ENCODE assay signal across 8 mouse cellular contexts in the genomic region with DNA sequence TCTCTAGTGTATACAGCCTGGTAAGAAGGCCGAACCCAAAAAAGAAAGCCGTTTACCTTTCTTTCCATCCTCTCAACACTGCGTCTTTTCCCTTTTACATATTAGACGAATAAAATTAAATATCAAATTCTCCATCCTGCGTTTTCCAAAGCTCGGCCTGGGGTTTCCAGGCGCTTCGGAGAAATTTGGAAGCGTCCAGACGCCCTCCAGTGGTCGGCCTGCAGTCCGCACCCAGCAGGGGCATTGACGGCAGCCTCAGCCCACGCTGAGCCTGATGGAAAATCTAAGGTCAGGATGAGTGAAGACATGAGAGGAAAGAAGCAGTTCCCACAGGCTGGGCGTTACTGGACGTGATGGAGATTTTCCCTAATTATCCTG. TPM values are rescaled to one million over a fixed set of nuclear protein-coding genes. Genes with fewer than 3 reads are reported as not detected.
A peak's percentile ranks its signal among the peaks of the same experiment; 100 is the strongest.
DNase-seq lines count a peak whose midpoint lies in the region; ATAC-seq and TF ChIP-seq lines count a peak whose summit lies in the region.

No protein-coding gene starts in this region.

- H3K36me3 ChIP-seq in heart, embryonic 12.5 days: no peaks in the 10 kb centered on the region
- no peaks in the 10 kb centered on the region for H3K36me3 ChIP-seq in kidney, embryonic 15.5 days
- H3K36me3 ChIP-seq in liver, embryonic 12.5 days: no peaks in the 10 kb centered on the region
- no peaks in the 10 kb centered on the region for H3K36me3 ChIP-seq in stomach, embryonic 15.5 days

- ATAC-seq in heart, embryonic 12.5 days (ENCODE audit: insufficient number of reproducible peaks, low FRiP score): no peak
- ATAC-seq in kidney, embryonic 15.5 days (replicated peaks; ENCODE audit: low FRiP score): no peak
- no peak for ATAC-seq in liver, embryonic 12.5 days
- no peak for ATAC-seq in stomach, embryonic 15.5 days (ENCODE audit: insufficient read depth, low FRiP score, low read depth)

- WGBS in bone marrow, adult 2 months: under 1% methylated on average over 16 of the region's 16 CpGs
- under 1% methylated on average over 16 of the region's 16 CpGs for WGBS in heart, embryonic 12.5 days
- WGBS in kidney, embryonic 15.5 days: 1% methylated on average over 16 of the region's 16 CpGs
- WGBS in liver, embryonic 12.5 days (ENCODE audit: insufficient replicate concordance): 0% methylated on average over 16 of the region's 16 CpGs
- under 1% methylated on average over 16 of the region's 16 CpGs for WGBS in stomach, embryonic 15.5 days

- no peaks in the 10 kb centered on the region for H3K4me1 ChIP-seq in bone marrow, adult 2 months (ENCODE audit: control insufficient read depth, insufficient read depth, low read length)
- no peaks in the 10 kb centered on the region; the same call in 1 of the 2 replicates for H3K4me1 ChIP-seq in heart, embryonic 12.5 days (replicated peaks)
- peaks cover 11% of the 10 kb centered on the region for H3K4me1 ChIP-seq in kidney, embryonic 15.5 days
- peaks cover 16% of the 10 kb centered on the region; the same call in 1 of the 2 replicates for H3K4me1 ChIP-seq in liver, embryonic 12.5 days
- no peaks in the 10 kb centered on the region for H3K4me1 ChIP-seq in stomach, embryonic 15.5 days

- no peaks in the 10 kb centered on the region for H3K9me3 ChIP-seq in heart, embryonic 12.5 days (replicated peaks)
- no peaks in the 10 kb centered on the region for H3K9me3 ChIP-seq in kidney, embryonic 15.5 days (replicated peaks)
- no peaks in the 10 kb centered on the region for H3K9me3 ChIP-seq in liver, embryonic 12.5 days (replicated peaks)
- no peaks in the 10 kb centered on the region for H3K9me3 ChIP-seq in stomach, embryonic 15.5 days

- H3K4me3 ChIP-seq in bone marrow, adult 2 months (replicated peaks; ENCODE audit: control insufficient read depth, low read depth, low read length): no peak overlapping the region
- H3K4me3 ChIP-seq in heart, embryonic 12.5 days: peak overlapping the region; percentile 76
- peak overlapping the region; percentile 78 for H3K4me3 ChIP-seq in kidney, embryonic 15.5 days (replicated peaks)
- peak overlapping the region; percentile 57 for H3K4me3 ChIP-seq in liver, embryonic 12.5 days
- peak overlapping the region; percentile 73 for H3K4me3 ChIP-seq in stomach, embryonic 15.5 days (replicated peaks)

- H3K4me2 ChIP-seq in heart, embryonic 12.5 days: peak overlapping the region; percentile 95
- peak overlapping the region; percentile 97 for H3K4me2 ChIP-seq in kidney, embryonic 15.5 days
- H3K4me2 ChIP-seq in liver, embryonic 12.5 days: peak overlapping the region; percentile 69
- H3K4me2 ChIP-seq in stomach, embryonic 15.5 days: peak overlapping the region; percentile 78

- TF ChIP-seq POLR2A in bone marrow, adult 2 months (IDR thresholded peaks at IDR 0.05; ENCODE audit: borderline replicate concordance, control insufficient read depth, low read depth, low read length): no peak

- DNase-seq in 3T3-L1 (ENCODE audit: low read depth, low spot score): peak; percentile 91
- DNase-seq in fibroblast of lung, adult 2 months (ENCODE audit: low read depth): peak; percentile 51
- peak; percentile 54 for DNase-seq in naive thymus-derived CD4-positive, alpha-beta T cell, adult 2 months (ENCODE audit: low read depth)

- H3K27me3 ChIP-seq in heart, embryonic 12.5 days (replicated peaks): no peaks in the 10 kb centered on the region
- no peaks in the 10 kb centered on the region for H3K27me3 ChIP-seq in kidney, embryonic 15.5 days
- H3K27me3 ChIP-seq in liver, embryonic 12.5 days (replicated peaks): peaks cover 60% of the 10 kb centered on the region
- no peaks in the 10 kb centered on the region for H3K27me3 ChIP-seq in stomach, embryonic 15.5 days (replicated peaks)

- TF ChIP-seq CTCF in bone marrow, adult 2 months (IDR thresholded peaks at IDR 0.05; ENCODE audit: control insufficient read depth, insufficient read depth, low read length): peak; percentile 63

- H3K27ac ChIP-seq in bone marrow, adult 2 months (ENCODE audit: control insufficient read depth, insufficient read depth, low read depth, low read length, poor library complexity): no peak overlapping the region
- no peak overlapping the region for H3K27ac ChIP-seq in heart, embryonic 12.5 days (ENCODE audit: poor library complexity, severe bottlenecking)
- peak overlapping the region; percentile 70 for H3K27ac ChIP-seq in kidney, embryonic 15.5 days
- no peak overlapping the region for H3K27ac ChIP-seq in liver, embryonic 12.5 days
- peak overlapping the region; percentile 48 for H3K27ac ChIP-seq in stomach, embryonic 15.5 days

- peak overlapping the region; percentile 69; the same call in 1 of the 2 replicates for H3K9ac ChIP-seq in heart, embryonic 12.5 days
- peak overlapping the region; percentile 53 for H3K9ac ChIP-seq in kidney, embryonic 15.5 days
- no peak overlapping the region for H3K9ac ChIP-seq in liver, embryonic 12.5 days
- peak overlapping the region; percentile 33; the same call in 1 of the 2 replicates for H3K9ac ChIP-seq in stomach, embryonic 15.5 days

RNA-seq across cellular contexts. Expression of a gene that starts 3.0 kb away (rescaled TPM):
- 1.0 and 2.1 TPM in 2 replicates for polyA plus RNA-seq in bone marrow, adult 2 months (2011; ENCODE audit: insufficient read depth, insufficient read length, low replicate concordance, missing spikeins)
- polyA plus RNA-seq in heart, embryonic 12.5 days (2016; fragmentation: Nextera tagmentation; extraction: Ambion mirVana): 24.5 and 25.2 TPM in 2 replicates
- polyA plus RNA-seq in kidney, embryonic 15.5 days (2015; fragmentation: Nextera tagmentation; extraction: Ambion mirVana): 29.9 and 33.7 TPM in 2 replicates
- 4.4 and 5.1 TPM in 2 replicates for polyA plus RNA-seq in liver, embryonic 12.5 days (2016; fragmentation: Nextera tagmentation; extraction: Ambion mirVana)
- 34.6 and 36.1 TPM in 2 replicates for polyA plus RNA-seq in stomach, embryonic 15.5 days (2015; fragmentation: Nextera tagmentation; extraction: Ambion mirVana)

Comparison
In these comparisons a context has a peak if more than half of its experiments do, and no peak if none do; other contexts are left out.
1. H3K27ac ChIP-seq: peak in kidney, embryonic 15.5 days (single experiment) and stomach, embryonic 15.5 days (single experiment); none in bone marrow, adult 2 months (single experiment), heart, embryonic 12.5 days (single experiment) and liver, embryonic 12.5 days (single experiment).
2. Peak in every context shown above with its lines, with median percentiles within 50 percentile points of each other: DNase-seq and H3K4me2 ChIP-seq.